Mouse (Mus musculus) cerebellum, adult (tissue): ENCODE data around the gene Clca2.
"Not testable (repeated sequence)": the region's sequence is repeated elsewhere in the genome, so short reads cannot be mapped to it uniquely, and the experiment has no call there.

Experiments used
- ATAC-seq: cut with Nextera tagmentation; 2 replicates; pipeline ENCODE4 v1.9.2; 2017; ENCODE audit warnings: mild to moderate bottlenecking, moderate library complexity, mixed read lengths; ENCODE audit not compliant: insufficient number of reproducible peaks, low FRiP score, low TSS enrichment

Clca2 gene

GRCm38 (mm10) chr3:145087857-145088598, 11.2 kb downstream of the Clca2 start:
- no peak for ATAC-seq

- no peak for ATAC-seq
These were observed 13.1 kb downstream of the Clca2 start for GRCm38 (mm10) chr3:145086180-145086579.

- no peak for ATAC-seq
These were observed 16.2 kb downstream of the Clca2 start for GRCm38 (mm10) chr3:145083081-145083480.

GRCm38 (mm10) chr3:145080904-145081303, 18.3 kb downstream of the Clca2 start:
- no peak for ATAC-seq

GRCm38 (mm10) chr3:145078405-145078804, 20.8 kb downstream of the Clca2 start:
- ATAC-seq: no peak

- no peak for ATAC-seq
These were observed 26.9 kb downstream of the Clca2 start for GRCm38 (mm10) chr3:145072339-145072738.

GRCm38 (mm10) chr3:145068964-145069363, 30.3 kb downstream of the Clca2 start:
- ATAC-seq: no peak

- not testable (repeated sequence) for ATAC-seq
These were observed 44.1 kb downstream of the Clca2 start for GRCm38 (mm10) chr3:145055138-145055537.

- no peak for ATAC-seq
These were observed 49.4 kb downstream of the Clca2 start for GRCm38 (mm10) chr3:145049820-145050219.

GRCm38 (mm10) chr3:145038813-145039212, 60.4 kb downstream of the Clca2 start:
- ATAC-seq: no peak

GRCm38 (mm10) chr3:145032676-145033075, 66.6 kb downstream of the Clca2 start, which contains the start of gene Clca1:
Clca1 (minus strand) TSS chr3:145032776.
- no peak for ATAC-seq

- ATAC-seq: no peak
These were observed 71.2 kb downstream of the Clca2 start for GRCm38 (mm10) chr3:145028036-145028435.

- ATAC-seq: no peak
These were observed 72.5 kb downstream of the Clca2 start for GRCm38 (mm10) chr3:145026750-145027149.
